ENCODE assay signal across 22 mouse cellular contexts in the genomic region with DNA sequence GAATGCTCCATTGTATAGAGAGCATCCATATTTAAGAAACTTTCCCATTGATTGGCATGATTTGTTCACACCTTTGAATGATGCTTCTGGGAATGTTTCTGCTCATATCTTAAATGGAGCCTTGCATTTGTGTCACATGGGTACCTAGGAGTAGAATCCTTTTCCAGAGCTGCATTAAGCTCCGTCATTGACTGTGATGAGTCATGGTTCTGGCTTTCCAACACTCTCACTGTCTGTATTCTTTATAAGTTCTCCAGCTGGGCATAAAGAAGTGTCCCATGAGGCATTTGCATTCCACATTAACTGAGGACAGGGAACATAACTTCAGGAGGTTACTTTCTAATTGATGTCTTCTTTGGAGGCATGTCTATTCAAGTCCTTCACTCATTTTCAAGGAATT.
DNase-seq lines count a peak whose midpoint lies in the region; ATAC-seq lines count a peak whose summit lies in the region.
"Had no signal": no experiment of that assay in that cellular context is flagged by ENCODE, and none has a peak within 500 bp of the region (broad histone marks: within the 10 kb centered on the region; RNA-seq: fewer than 3 reads in every experiment).

No protein-coding gene starts in this region.

- peak; percentile 62 for ATAC-seq in frontal cortex, adult (ENCODE audit: low TSS enrichment)
- ATAC-seq: activated CD4-positive, CD25-positive, alpha-beta regulatory T cell, adult 4 months; CD4-positive, CD25-positive, alpha-beta regulatory T cell, adult 4 months; Patski had no signal

- no peak for DNase-seq in frontal cortex, postnatal 36 days (ENCODE audit: low spot score in 2 of 2)
- DNase-seq in Muller cell, postnatal 12 days (ENCODE audit: inconsistent ontology term), result peak; percentile 84
- DNase-seq in brain, adult 2 months (ENCODE audit: low read depth, low spot score), result peak; percentile 53
- DNase-seq in T-cell, adult 2 months (ENCODE audit: low spot score), result no peak
- no peak for DNase-seq in left cerebral cortex, adult 8-10 months (ENCODE audit: low spot score in 2 of 2)
- DNase-seq: adrenal gland, adult 2 months; adrenal gland, adult 8-10 months; adrenal gland, postnatal 10 days; adrenal gland, postnatal 14 days; adrenal gland, postnatal 25 days; adrenal gland, postnatal 36 days; B cell, adult 2 months; cerebellum, adult 11 months; cerebellum, adult 11-12 months; cerebellum, adult 18-20 months; cerebellum, adult 2 months; cerebellum, adult 8-10 months; cerebellum, adult 9-10 months had no signal

Comparison
In these comparisons a context has a peak if more than half of its experiments do, and no peak if none do; other contexts are left out.
1. DNase-seq: peak in Muller cell, postnatal 12 days (single experiment) and brain, adult 2 months (single experiment); none in frontal cortex, postnatal 36 days (0 of 2), T-cell, adult 2 months (single experiment) and left cerebral cortex, adult 8-10 months (0 of 2).